ENCODE assay signal across 14 mouse cellular contexts in the genomic region with DNA sequence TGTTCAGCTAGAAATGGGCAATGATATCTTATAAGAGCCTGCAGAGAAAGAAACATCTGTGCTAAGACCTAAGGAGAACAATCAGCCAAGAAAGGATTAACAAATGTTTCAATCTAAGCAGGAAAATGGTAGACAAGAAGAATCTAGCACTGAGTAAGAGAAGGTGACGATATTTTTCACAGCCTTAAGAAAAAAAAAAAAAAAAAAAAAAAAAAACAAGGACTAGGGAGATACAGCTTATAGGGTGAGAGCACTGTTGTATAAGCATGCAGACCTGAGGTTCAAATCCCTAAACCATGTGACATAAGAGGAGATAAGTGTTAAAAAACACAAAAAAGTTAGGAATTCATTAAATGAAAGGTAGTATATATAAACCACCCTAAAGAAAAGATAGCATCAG.
"Had no signal": no experiment of that assay in that cellular context is flagged by ENCODE, and none has a peak within 500 bp of the region (broad histone marks: within the 10 kb centered on the region; RNA-seq: fewer than 3 reads in every experiment).

No protein-coding gene starts in this region.

- H3K27ac ChIP-seq: kidney, embryonic 15.5 days; limb, embryonic 15.5 days; liver, embryonic 12.5 days; midbrain, embryonic 12.5 days; stomach, embryonic 15.5 days had no signal

- H3K9ac ChIP-seq: kidney, embryonic 15.5 days; limb, embryonic 15.5 days; liver, embryonic 12.5 days; lung, embryonic 14.5 days; midbrain, embryonic 12.5 days; stomach, embryonic 15.5 days had no signal

- H3K4me1 ChIP-seq: stomach, embryonic 15.5 days had no signal

- H3K27me3 ChIP-seq: kidney, embryonic 15.5 days; limb, embryonic 15.5 days; liver, embryonic 12.5 days; midbrain, embryonic 12.5 days; stomach, embryonic 15.5 days had no signal

- H3K9me3 ChIP-seq: kidney, embryonic 15.5 days; limb, embryonic 15.5 days; liver, embryonic 12.5 days; midbrain, embryonic 12.5 days; stomach, embryonic 15.5 days had no signal

- H3K4me2 ChIP-seq: kidney, embryonic 15.5 days; limb, embryonic 15.5 days; liver, embryonic 12.5 days; lung, embryonic 14.5 days; midbrain, embryonic 12.5 days; stomach, embryonic 15.5 days had no signal

- H3K36me3 ChIP-seq: limb, embryonic 15.5 days; midbrain, embryonic 12.5 days; stomach, embryonic 15.5 days had no signal

- ATAC-seq: liver, embryonic 12.5 days had no signal

- H3K4me3 ChIP-seq: kidney, embryonic 15.5 days; limb, embryonic 15.5 days; liver, embryonic 12.5 days; midbrain, embryonic 12.5 days; stomach, embryonic 15.5 days had no signal

- DNase-seq: kidney, adult 2 months; kidney, postnatal 25 days; lung, embryonic 14.5 days; lung, postnatal 10 days; lung, postnatal 4 days; retina, postnatal 1 day; right cerebral cortex, postnatal 4 days; thymus, adult 2 months; thymus, postnatal 25 days had no signal
